Mouse (Mus musculus) CH12.LX (cell line): ENCODE measurements at regions not wholly inside any gene's neighbourhood (a gene's known extent, or its start where the extent isn't known, plus 50 kb on each side); places are given as distances from the start of the nearest gene placed in this dataset.

Source experiments
- DNase-seq: peaks from one replicate; pipeline ENCODE4 v3.0.0-alpha.2; 2013; ENCODE audit errors: extremely low read depth
- H3K27ac ChIP-seq: 2 replicates; pipeline ENCODE4 v1.5.1; 2012; ENCODE audit warnings: low read depth, mild to moderate bottlenecking, control low read depth, moderate library complexity; ENCODE audit not compliant: insufficient read depth
- H3K27me3 ChIP-seq: replicated peaks from 2 replicates; pipeline ENCODE3; 2012; ENCODE audit warnings: inconsistent platforms
- H3K36me3 ChIP-seq, 2 experiments: replicated peaks in 1 of 2; 2 replicates each; pipeline versions ENCODE3 to v1.6.1; 2012; ENCODE audit warnings: inconsistent platforms in 1 of 2, low read length in 1 of 2, mild to moderate bottlenecking in 1 of 2, mixed read lengths in 1 of 2, moderate library complexity in 1 of 2; ENCODE audit not compliant: control insufficient read depth in 1 of 2, insufficient read depth in 1 of 2
- H3K4me1 ChIP-seq, 2 experiments: 2 replicates each; pipeline ENCODE4 v1.6.1; 2012; ENCODE audit warnings: inconsistent platforms in 1 of 2, moderate library complexity in 1 of 2; ENCODE audit not compliant: insufficient read depth in 2 of 2, control insufficient read depth in 1 of 2
- H3K4me2 ChIP-seq: 2 replicates; pipeline ENCODE4 v1.6.1; 2012; ENCODE audit warnings: low read depth, mild to moderate bottlenecking, control low read depth; ENCODE audit not compliant: poor library complexity, insufficient read depth, severe bottlenecking
- H3K4me3 ChIP-seq, 3 experiments: fragments of 150-350 bp in 1 of 3; sonication (generic) in 1 of 3; replicated peaks in 1 of 3; 2 replicates each; pipeline versions ENCODE3 to v1.5.1; 2011 to 2012; ENCODE audit warnings: low read depth in 2 of 3, low read length in 2 of 3, mild to moderate bottlenecking in 2 of 3, moderate library complexity in 2 of 3, control low read depth in 1 of 3, improper control_type of control experiment in 1 of 3, inconsistent platforms in 1 of 3, mixed read lengths in 1 of 3; ENCODE audit not compliant: poor library complexity in 1 of 3
- H3K79me2 ChIP-seq: replicated peaks from 2 replicates; pipeline ENCODE4 v1.6.1; 2012; ENCODE audit warnings: mild to moderate bottlenecking, moderate library complexity; ENCODE audit not compliant: control insufficient read depth, poor library complexity, insufficient read depth, severe bottlenecking; ENCODE audit errors: extremely low read depth
- H3K9ac ChIP-seq: 2 replicates; pipeline ENCODE4 v1.6.1; 2012; ENCODE audit warnings: low read depth, mild to moderate bottlenecking, control low read depth, moderate library complexity; ENCODE audit not compliant: insufficient read depth
- H3K9me3 ChIP-seq: replicated peaks from 2 replicates; pipeline ENCODE3; 2012; ENCODE audit warnings: low read length, inconsistent platforms, mixed read lengths
- CHD2 ChIP-seq: IDR thresholded peaks from 2 replicates; pipeline ENCODE4 v1.6.1; 2011; ENCODE audit warnings: low read length, improper control_type of control experiment
- CTCF ChIP-seq, 2 experiments: IDR thresholded peaks in 1 of 2; conservative IDR thresholded peaks in 1 of 2; 2 replicates each; pipeline ENCODE4 v1.5.1; 2011 to 2012; ENCODE audit warnings: low read depth in 2 of 2, low read length in 2 of 2, improper control_type of control experiment in 1 of 2, inconsistent platforms in 1 of 2, mild to moderate bottlenecking in 1 of 2, moderate library complexity in 1 of 2
- E2F4 ChIP-seq: IDR thresholded peaks from 2 replicates; pipeline ENCODE4 v1.6.1; 2011; ENCODE audit warnings: low read depth, low read length, improper control_type of control experiment; ENCODE audit not compliant: insufficient replicate concordance
- EP300 ChIP-seq: IDR thresholded peaks from 2 replicates; pipeline ENCODE4 v1.6.1; 2011; ENCODE audit warnings: low read length, improper control_type of control experiment
- HCFC1 ChIP-seq: IDR thresholded peaks from 2 replicates; pipeline ENCODE4 v1.6.1; 2012; ENCODE audit warnings: low read depth, mild to moderate bottlenecking, inconsistent platforms, low read length, improper control_type of control experiment
- JUN ChIP-seq: IDR thresholded peaks from 2 replicates; pipeline ENCODE4 v1.6.1; 2011; ENCODE audit warnings: low read depth, mild to moderate bottlenecking, low read length, improper control_type of control experiment, moderate library complexity; ENCODE audit not compliant: insufficient read depth
- MAFK ChIP-seq: IDR thresholded peaks from 2 replicates; pipeline ENCODE4 v1.6.1; 2011; ENCODE audit warnings: low read length, improper control_type of control experiment; ENCODE audit not compliant: insufficient replicate concordance
- MAX ChIP-seq: IDR thresholded peaks from 2 replicates; pipeline ENCODE4 v1.6.1; 2011; ENCODE audit warnings: low read length, improper control_type of control experiment
- MAZ ChIP-seq: IDR thresholded peaks from 2 replicates; pipeline ENCODE4 v1.6.1; 2012; ENCODE audit warnings: low read depth, mild to moderate bottlenecking, inconsistent platforms, low read length, improper control_type of control experiment, moderate library complexity
- MEF2A ChIP-seq: IDR thresholded peaks from 2 replicates; pipeline ENCODE4 v1.6.1; 2014; ENCODE audit warnings: low read depth, mild to moderate bottlenecking, inconsistent platforms, low read length, improper control_type of control experiment, borderline replicate concordance
- MXI1 ChIP-seq: IDR thresholded peaks from 2 replicates; pipeline ENCODE4 v1.6.1; 2011; ENCODE audit warnings: mild to moderate bottlenecking, low read depth, low read length, improper control_type of control experiment
- NELFE ChIP-seq: IDR thresholded peaks from 2 replicates; pipeline ENCODE4 v1.6.1; 2011; ENCODE audit warnings: low read depth, low read length, improper control_type of control experiment
- POLR2A ChIP-seq: IDR thresholded peaks from 2 replicates; pipeline ENCODE4 v1.6.1; 2011; ENCODE audit warnings: low read depth, mild to moderate bottlenecking, improper control_type of control experiment, low read length
- POLR2AphosphoS2 ChIP-seq: IDR thresholded peaks from 2 replicates; pipeline ENCODE4 v1.6.1; 2011; ENCODE audit warnings: low read depth, low read length, improper control_type of control experiment
- RAD21 ChIP-seq: IDR thresholded peaks from 2 replicates; pipeline ENCODE4 v1.6.1; 2011; ENCODE audit warnings: low read depth, mild to moderate bottlenecking, low read length, improper control_type of control experiment, moderate library complexity
- RCOR1 ChIP-seq: conservative IDR thresholded peaks from 2 replicates; pipeline ENCODE4 v1.6.1; 2012; ENCODE audit warnings: low read depth, mild to moderate bottlenecking, inconsistent platforms, low read length, improper control_type of control experiment
- SIN3A ChIP-seq: IDR thresholded peaks from 2 replicates; pipeline ENCODE4 v1.6.1; 2012; ENCODE audit warnings: low read length, improper control_type of control experiment, inconsistent platforms
- TBP ChIP-seq: conservative IDR thresholded peaks from 2 replicates; pipeline ENCODE4 v1.6.1; 2011; ENCODE audit warnings: low read depth, low read length, improper control_type of control experiment
- USF1 ChIP-seq: IDR thresholded peaks from 2 replicates; pipeline ENCODE4 v1.6.1; 2014; ENCODE audit warnings: low read depth, mild to moderate bottlenecking, inconsistent platforms, low read length, improper control_type of control experiment
- USF2 ChIP-seq: conservative IDR thresholded peaks from 2 replicates; pipeline ENCODE4 v1.6.1; 2011; ENCODE audit warnings: low read depth, low read length, improper control_type of control experiment
- ZC3H11A ChIP-seq: IDR thresholded peaks from 2 replicates; pipeline ENCODE4 v1.6.1; 2012; ENCODE audit warnings: low read depth, mild to moderate bottlenecking, inconsistent platforms, low read length, improper control_type of control experiment
- ZKSCAN1 ChIP-seq: IDR thresholded peaks from 2 replicates; pipeline ENCODE4 v1.6.1; 2012; ENCODE audit warnings: low read depth, inconsistent platforms, low read length, improper control_type of control experiment, borderline replicate concordance
- ZNF384 ChIP-seq: IDR thresholded peaks from 2 replicates; pipeline ENCODE4 v1.6.1; 2012; ENCODE audit warnings: low read depth, low read length, improper control_type of control experiment, inconsistent platforms
- dilution Hi-C: fragments of 300-500 bp; cut with MboI; formaldehyde crosslinking; loops from 2 replicates; pipeline ENCODE4 v1.14.3; 2020; ENCODE audit warnings: low sequenced_read_pairs; ENCODE audit not compliant: extremely low pct_unique_long_range_greater_than_20kb, extremely low pct_ligation_motif_present
- in situ Hi-C: fragments of 300-500 bp; cut with MboI; formaldehyde crosslinking; loops from 3 replicates; pipeline ENCODE4 v1.14.3; 2019; ENCODE audit warnings: low sequenced_read_pairs, low pct_ligation_motif_present, low pct_unique_long_range_greater_than_20kb, mixed read lengths

DNA sequence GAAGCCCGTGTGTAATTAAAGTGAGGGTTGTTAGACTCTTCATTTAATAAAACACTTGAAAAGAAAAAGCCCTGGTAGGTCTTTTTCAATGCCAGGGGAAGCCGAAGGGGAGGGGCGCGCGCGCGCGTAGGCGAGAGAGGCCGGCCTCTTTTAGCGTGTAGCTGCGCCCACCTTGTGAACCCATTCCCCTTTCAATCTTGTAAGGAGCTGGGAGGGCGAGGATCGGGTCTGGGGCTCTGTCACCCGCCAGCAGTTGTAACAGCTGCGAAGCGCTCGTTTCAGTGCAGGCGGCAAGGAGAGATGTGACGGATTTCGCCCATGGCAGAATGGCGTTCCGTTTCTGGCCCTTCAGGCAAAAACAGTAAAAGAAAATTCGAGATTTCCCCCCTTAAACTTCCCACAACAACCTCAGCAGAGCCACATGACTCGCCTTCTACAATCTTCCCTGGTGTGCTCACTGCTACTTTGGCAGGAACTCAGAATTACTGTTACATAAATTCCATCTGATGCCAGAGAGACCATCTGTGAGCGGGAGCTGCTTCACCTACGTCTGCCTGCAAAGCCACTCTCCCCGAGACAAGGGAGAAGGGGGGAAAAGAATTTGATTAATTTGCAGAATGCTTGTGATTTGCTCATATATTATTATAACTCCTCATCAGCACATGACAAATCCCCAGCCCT is 436.4 kb downstream of the Zfp536 start:
- DNase-seq = no peak
- no peak overlapping the region for H3K4me3 ChIP-seq
- H3K36me3 ChIP-seq = no peaks in the 10 kb centered on the region
- H3K9me3 ChIP-seq = peaks cover 87% of the 10 kb centered on the region
- TF ChIP-seq TBP = no peak
- TF ChIP-seq ZC3H11A = no peak
- no peak for TF ChIP-seq RAD21
- no peak for TF ChIP-seq MEF2A
- TF ChIP-seq MAFK = no peak
- TF ChIP-seq POLR2A = no peak
- no peak for TF ChIP-seq EP300
- no peak for TF ChIP-seq E2F4
- no peak for TF ChIP-seq USF2
- TF ChIP-seq MAZ = no peak
- no peak for TF ChIP-seq MAX
- no peak for TF ChIP-seq ZKSCAN1
- no peak for TF ChIP-seq SIN3A
- no peak for TF ChIP-seq USF1
- TF ChIP-seq CTCF (conservative IDR thresholded peaks at IDR 0.05 in 1 of 2, IDR thresholded peaks at IDR 0.05 in 1 of 2; ENCODE audit: low read depth in 2 of 2, low read length in 2 of 2) = no peak
- no peak for TF ChIP-seq HCFC1
- TF ChIP-seq NELFE = no peak
- no peak for TF ChIP-seq ZNF384
- H3K4me1 ChIP-seq = no peaks in the 10 kb centered on the region
- no peak overlapping the region for H3K9ac ChIP-seq
- no peak overlapping the region for H3K4me2 ChIP-seq
- dilution Hi-C loops (no loop called here), in situ Hi-C loops (no loop called here)
- H3K27ac ChIP-seq = no peak overlapping the region
- no peaks in the 10 kb centered on the region for H3K79me2 ChIP-seq
- no peaks in the 10 kb centered on the region for H3K27me3 ChIP-seq

DNA sequence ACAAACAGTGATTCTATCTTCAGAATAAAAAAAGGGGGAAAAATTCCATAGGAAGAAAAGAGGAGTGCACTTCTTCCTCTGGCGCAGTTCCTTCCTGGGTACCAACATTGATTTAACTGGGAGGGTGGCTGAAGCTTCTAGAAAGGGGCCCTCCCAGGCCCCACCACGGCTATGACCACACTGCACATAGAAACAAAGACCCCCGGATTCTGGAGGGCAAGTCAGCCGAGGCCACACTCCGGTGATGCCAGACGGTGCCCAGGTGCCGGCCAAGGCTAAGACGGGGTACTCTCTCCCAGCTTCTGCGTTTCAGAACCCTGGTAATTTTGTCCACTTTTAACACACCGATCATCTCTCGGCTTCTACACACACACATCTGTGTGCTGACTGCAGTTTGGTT is 435.8 kb downstream of the Zfp536 start:
- Histone ChIP-seq H3K4me1 (no peaks in the 10 kb centered on the region), H3K4me2 (no peak overlapping the region), H3K9me3 (peaks cover 83% of the 10 kb centered on the region), H3K4me3 (no peak overlapping the region), H3K36me3 (no peaks in the 10 kb centered on the region), H3K79me2 (no peaks in the 10 kb centered on the region), H3K27ac (no peak overlapping the region), H3K9ac (no peak overlapping the region), H3K27me3 (no peaks in the 10 kb centered on the region)
- in situ Hi-C loops = no loop called here
- dilution Hi-C loops = no loop called here
- TF ChIP-seq E2F4 = no peak
- no peak for TF ChIP-seq RCOR1
- TF ChIP-seq ZKSCAN1 = no peak
- no peak for TF ChIP-seq MXI1
- TF ChIP-seq CTCF (conservative IDR thresholded peaks at IDR 0.05 in 1 of 2, IDR thresholded peaks at IDR 0.05 in 1 of 2; ENCODE audit: low read depth in 2 of 2, low read length in 2 of 2) = no peak
- TF ChIP-seq POLR2AphosphoS2 = no peak
- no peak for TF ChIP-seq ZC3H11A
- TF ChIP-seq JUN = no peak
- no peak for TF ChIP-seq CHD2
- TF ChIP-seq TBP = no peak
- no peak for TF ChIP-seq ZNF384
- DNase-seq = no peak
